Mouse (Mus musculus): ENCODE measurements around the gene Optn.

Optn gene

GRCm38 (mm10) chr2:5029808-5030207, 34.0 kb downstream of the Optn start:
- no peak for DNase-seq (ENCODE audit: low spot score in 2 of 2)

- DNase-seq (ENCODE audit: low spot score in 2 of 2) = no peak
Measured at GRCm38 (mm10) chr2:5028047-5028446, 35.8 kb downstream of the Optn start.

- DNase-seq (ENCODE audit: low spot score in 2 of 2) = no peak
Measured at GRCm38 (mm10) chr2:5027057-5027456, 36.8 kb downstream of the Optn start.

GRCm38 (mm10) chr2:5025162-5025733, 38.6 kb downstream of the Optn start:
- no peak for DNase-seq (ENCODE audit: low spot score in 2 of 2)

- DNase-seq (ENCODE audit: low spot score in 2 of 2) = no peak
Measured at GRCm38 (mm10) chr2:5023699-5024399, 40.0 kb downstream of the Optn start.

GRCm38 (mm10) chr2:5023275-5023674, 40.6 kb downstream of the Optn start:
- no peak for DNase-seq (ENCODE audit: low spot score in 2 of 2)

- DNase-seq (ENCODE audit: low spot score in 2 of 2) = peak in 1 of 2 experiments; percentile 17
Measured at GRCm38 (mm10) chr2:5019708-5020107, 44.1 kb downstream of the Optn start.

- DNase-seq (ENCODE audit: low spot score in 2 of 2) = no peak
Measured at GRCm38 (mm10) chr2:5016922-5017321, 46.9 kb downstream of the Optn start.

GRCm38 (mm10) chr2:5015527-5015926, 48.3 kb downstream of the Optn start:
- DNase-seq (ENCODE audit: low spot score in 2 of 2) = no peak

- no peak for DNase-seq (ENCODE audit: low spot score in 2 of 2)
Measured at GRCm38 (mm10) chr2:5014616-5015015, 49.2 kb downstream of the Optn start.

GRCm38 (mm10) chr2:5012491-5013324, 51.1 kb downstream of the Optn start, which contains the start of gene Mcm10:
Mcm10 (minus strand) TSS chr2:5012791.
- DNase-seq (ENCODE audit: low spot score in 2 of 2) = peak; percentile 75 to 77

- DNase-seq (ENCODE audit: low spot score in 2 of 2) = no peak
Measured at GRCm38 (mm10) chr2:5011898-5012490, 51.9 kb downstream of the Optn start.

GRCm38 (mm10) chr2:5007107-5007506, 56.7 kb downstream of the Optn start:
- DNase-seq (ENCODE audit: low spot score in 2 of 2) = no peak

GRCm38 (mm10) chr2:5001266-5001665, 62.6 kb downstream of the Optn start:
- DNase-seq (ENCODE audit: low spot score in 2 of 2) = no peak

GRCm38 (mm10) chr2:4998905-4999304, 64.9 kb downstream of the Optn start:
- no peak for DNase-seq (ENCODE audit: low spot score in 2 of 2)

GRCm38 (mm10) chr2:4996421-4996824, 67.4 kb downstream of the Optn start:
- DNase-seq (ENCODE audit: low spot score in 2 of 2) = no peak

GRCm38 (mm10) chr2:4995646-4996045, 68.2 kb downstream of the Optn start:
- no peak for DNase-seq (ENCODE audit: low spot score in 2 of 2)

- no peak for DNase-seq (ENCODE audit: low spot score in 2 of 2)
Measured at GRCm38 (mm10) chr2:4994436-4994835, 69.4 kb downstream of the Optn start.

- DNase-seq (ENCODE audit: low spot score in 2 of 2) = peak in 1 of 2 experiments; percentile 24
Measured at GRCm38 (mm10) chr2:4993584-4993983, 70.3 kb downstream of the Optn start.

GRCm38 (mm10) chr2:4988826-4989424, 74.9 kb downstream of the Optn start:
- no peak for DNase-seq (ENCODE audit: low spot score in 2 of 2)

- no peak for DNase-seq (ENCODE audit: low spot score in 2 of 2)
Measured at GRCm38 (mm10) chr2:4987388-4988180, 76.3 kb downstream of the Optn start.
